Mouse (Mus musculus): ENCODE results near the gene Cd300lf.

Gene Cd300lf

GRCm38 (mm10) chr11:115081373-115081772 is 52.4 kb downstream of the Cd300lf start:
- no peak for DNase-seq (ENCODE audit: extremely low read depth, insufficient read length, low spot score)

GRCm38 (mm10) chr11:115080886-115081285 is 52.9 kb downstream of the Cd300lf start:
- peak; percentile 49 for DNase-seq (ENCODE audit: extremely low read depth, insufficient read length, low spot score)

- no peak for DNase-seq (ENCODE audit: extremely low read depth, insufficient read length, low spot score)
Measured at GRCm38 (mm10) chr11:115078680-115079079, 55.1 kb downstream of the Cd300lf start.

- DNase-seq (ENCODE audit: extremely low read depth, insufficient read length, low spot score) = no peak
Measured at GRCm38 (mm10) chr11:115077436-115077835, 56.4 kb downstream of the Cd300lf start.

GRCm38 (mm10) chr11:115075859-115076258 is 57.9 kb downstream of the Cd300lf start:
- no peak for DNase-seq (ENCODE audit: extremely low read depth, insufficient read length, low spot score)

- DNase-seq (ENCODE audit: extremely low read depth, insufficient read length, low spot score) = no peak
Measured at GRCm38 (mm10) chr11:115075407-115075806, 58.4 kb downstream of the Cd300lf start.

- no peak for DNase-seq (ENCODE audit: extremely low read depth, insufficient read length, low spot score)
Measured at GRCm38 (mm10) chr11:115073002-115073401, 60.8 kb downstream of the Cd300lf start.

- DNase-seq (ENCODE audit: extremely low read depth, insufficient read length, low spot score) = peak; percentile 94
Measured at GRCm38 (mm10) chr11:115071631-115072294, 62.0 kb downstream of the Cd300lf start.

- no peak for DNase-seq (ENCODE audit: extremely low read depth, insufficient read length, low spot score)
Measured at GRCm38 (mm10) chr11:115071015-115071551, 62.7 kb downstream of the Cd300lf start.

- no peak for DNase-seq (ENCODE audit: extremely low read depth, insufficient read length, low spot score)
Measured at GRCm38 (mm10) chr11:115066768-115067167, 67.0 kb downstream of the Cd300lf start.
